Mouse (Mus musculus): ENCODE measurements around the gene Ifitm5. TPM values are rescaled to one million over a fixed set of nuclear protein-coding genes. Genes with fewer than 3 reads are reported as not detected.

Ifitm5 gene
- total RNA-seq, 2 experiments from 2014 or later: not detected

GRCm38 (mm10) chr7:140942341-140942740 is 7.8 kb downstream of the Ifitm5 start:
- no peak for DNase-seq (ENCODE audit: low spot score in 2 of 2)

GRCm38 (mm10) chr7:140941222-140942051 is 8.7 kb downstream of the Ifitm5 start, which contains the start of gene Pgghg:
Pgghg (plus strand) TSS chr7:140941391.
- peak; percentile 47 to 49 for DNase-seq (ENCODE audit: low spot score in 2 of 2)

GRCm38 (mm10) chr7:140939669-140940171 is 10.4 kb downstream of the Ifitm5 start:
- DNase-seq (ENCODE audit: low spot score in 2 of 2): no peak

GRCm38 (mm10) chr7:140938896-140939295 is 11.2 kb downstream of the Ifitm5 start:
- no peak for DNase-seq (ENCODE audit: low spot score in 2 of 2)

- DNase-seq (ENCODE audit: low spot score in 2 of 2): no peak
Observed at GRCm38 (mm10) chr7:140938436-140938835, 11.7 kb downstream of the Ifitm5 start.

- DNase-seq (ENCODE audit: low spot score in 2 of 2): no peak
Observed at GRCm38 (mm10) chr7:140927181-140927580, 22.9 kb downstream of the Ifitm5 start.

GRCm38 (mm10) chr7:140923070-140923775 is 26.9 kb downstream of the Ifitm5 start:
- no peak for DNase-seq (ENCODE audit: low spot score in 2 of 2)

GRCm38 (mm10) chr7:140922398-140923069 is 27.6 kb downstream of the Ifitm5 start:
- peak in 1 of 2 experiments; percentile 28 for DNase-seq (ENCODE audit: low spot score in 2 of 2)

- DNase-seq (ENCODE audit: low spot score in 2 of 2): no peak
Observed at GRCm38 (mm10) chr7:140921225-140921975, 28.7 kb downstream of the Ifitm5 start.

GRCm38 (mm10) chr7:140920418-140921029 is 29.6 kb downstream of the Ifitm5 start, which contains the start of gene Nlrp6:
Nlrp6 (plus strand) TSS chr7:140920902.
- DNase-seq (ENCODE audit: low spot score in 2 of 2): no peak

GRCm38 (mm10) chr7:140919911-140920310 is 30.2 kb downstream of the Ifitm5 start:
- DNase-seq (ENCODE audit: low spot score in 2 of 2): no peak

GRCm38 (mm10) chr7:140914031-140914690 is 35.9 kb downstream of the Ifitm5 start:
- no peak for DNase-seq (ENCODE audit: low spot score in 2 of 2)

- DNase-seq (ENCODE audit: low spot score in 2 of 2): no peak
Observed at GRCm38 (mm10) chr7:140912846-140913482, 37.1 kb downstream of the Ifitm5 start.

GRCm38 (mm10) chr7:140912293-140912692 is 37.8 kb downstream of the Ifitm5 start:
- no peak for DNase-seq (ENCODE audit: low spot score in 2 of 2)

GRCm38 (mm10) chr7:140908634-140909107 is 41.4 kb downstream of the Ifitm5 start:
- DNase-seq (ENCODE audit: low spot score in 2 of 2): peak; percentile 71 to 72

- no peak for DNase-seq (ENCODE audit: low spot score in 2 of 2)
Observed at GRCm38 (mm10) chr7:140908181-140908580, 41.9 kb downstream of the Ifitm5 start.

- no peak for DNase-seq (ENCODE audit: low spot score in 2 of 2)
Observed at GRCm38 (mm10) chr7:140907697-140908096, 42.4 kb downstream of the Ifitm5 start.

GRCm38 (mm10) chr7:140907131-140907530 is 43.0 kb downstream of the Ifitm5 start:
- DNase-seq (ENCODE audit: low spot score in 2 of 2): no peak

- no peak for DNase-seq (ENCODE audit: low spot score in 2 of 2)
Observed at GRCm38 (mm10) chr7:140905642-140906081, 44.4 kb downstream of the Ifitm5 start.
